Mouse (Mus musculus) lung, postnatal 0 days (tissue): ENCODE measurements around the gene 2900026A02Rik. TPM values are rescaled to one million over a fixed set of nuclear protein-coding genes. Genes with fewer than 3 reads are reported as not detected.

Source experiments
- ATAC-seq: fragments of 200-750 bp; cut with Nextera tagmentation; 2 replicates; pipeline ENCODE4 v1.8.0; 2017; ENCODE audit warnings: moderate library complexity
- DNase-seq: peaks from one replicate; pipeline ENCODE4 v3.0.0-alpha.2; 2016; ENCODE audit warnings: low spot score
- H3K27ac ChIP-seq: fragments of 300-500 bp; sonication (generic); 2 replicates; pipeline ENCODE4 v1.5.1; 2014; ENCODE audit warnings: antibody characterized with exemption, mild to moderate bottlenecking, low read length, mixed read lengths
- H3K27me3 ChIP-seq: fragments of 300-500 bp; sonication (generic); replicated peaks from 2 replicates; pipeline ENCODE4 v1.6.1; 2014; ENCODE audit warnings: low read length, mixed read lengths; ENCODE audit not compliant: insufficient read depth
- H3K36me3 ChIP-seq: fragments of 300-500 bp; sonication (generic); 2 replicates; pipeline ENCODE4 v1.6.1; 2014; ENCODE audit warnings: low read length, mixed read lengths; ENCODE audit not compliant: insufficient read depth
- H3K4me1 ChIP-seq: fragments of 300-500 bp; sonication (generic); 2 replicates; pipeline ENCODE4 v1.6.1; 2014; ENCODE audit warnings: antibody characterized with exemption, low read depth, low read length, mixed read lengths; ENCODE audit not compliant: insufficient read depth
- H3K4me2 ChIP-seq: fragments of 300-500 bp; sonication (generic); replicated peaks from 2 replicates; pipeline ENCODE4 v1.6.1; 2014; ENCODE audit warnings: low read depth, mild to moderate bottlenecking, low read length, moderate library complexity, mixed read lengths
- H3K4me3 ChIP-seq: fragments of 300-500 bp; sonication (generic); 2 replicates; pipeline ENCODE4 v1.5.1; 2014; ENCODE audit warnings: low read depth, low read length
- H3K9ac ChIP-seq: fragments of 300-500 bp; sonication (generic); replicated peaks from 2 replicates; pipeline ENCODE4 v1.6.1; 2014; ENCODE audit warnings: low read depth, mild to moderate bottlenecking
- H3K9me3 ChIP-seq: fragments of 300-500 bp; sonication (generic); 2 replicates; pipeline ENCODE4 v1.6.1; 2016; ENCODE audit warnings: low read length, mixed read lengths
- CTCF ChIP-seq: IDR thresholded peaks from 2 replicates; pipeline ENCODE4 v1.5.1; 2016; ENCODE audit warnings: antibody characterized with exemption, mild to moderate bottlenecking
- EP300 ChIP-seq: IDR thresholded peaks from 2 replicates; pipeline ENCODE4 v1.6.1; 2016; ENCODE audit warnings: antibody characterized with exemption, mild to moderate bottlenecking, control low read depth
- WGBS: fragments of 180-500 bp; shearing (Covaris S2); extraction: QIAGEN DNeasy Blood & Tissue Kit; methylation state at CpG from one replicate; pipeline ENCODE4 v1.1.7; 2014; 5-methylcytosine and 5-hydroxymethylcytosine counted together
- polyA plus RNA-seq: library from polyadenylated mRNA; unstranded; fragments of >200 nt; fragmentation: Nextera tagmentation; extraction: Ambion mirVana; gene quantifications from 2 replicates; pipeline ENCODE4 v1.2.1, GENCODE M21; 2015

Gene 2900026A02Rik
- polyA plus RNA-seq, 1 experiment from 2014 or later: 6.3 TPM

- 38% methylated on average over 4 of the region's 4 CpGs for WGBS
- Histone ChIP-seq H3K9me3 (no peaks in the 10 kb centered on the region), H3K4me2 (no peak overlapping the region), H3K4me3 (no peak overlapping the region), H3K27ac (no peak overlapping the region), H3K27me3 (no peaks in the 10 kb centered on the region), H3K4me1 (peaks cover 4% of the 10 kb centered on the region), H3K9ac (no peak overlapping the region), H3K36me3 (no peaks in the 10 kb centered on the region; the same call in 1 of the 2 replicates)
- DNase-seq: no peak
- ATAC-seq: no peak
- TF ChIP-seq EP300 (no peak), CTCF (no peak)
Observed at GRCm38 (mm10) chr5:113128426-113128825, 92.6 kb downstream of the 2900026A02Rik start.

- Histone ChIP-seq H3K4me1 (peaks cover 8% of the 10 kb centered on the region; the same call in 1 of the 2 replicates), H3K4me2 (no peak overlapping the region), H3K27me3 (no peaks in the 10 kb centered on the region), H3K4me3 (no peak overlapping the region), H3K9ac (no peak overlapping the region), H3K36me3 (no peaks in the 10 kb centered on the region; the same call in 1 of the 2 replicates), H3K9me3 (no peaks in the 10 kb centered on the region), H3K27ac (no peak overlapping the region)
- DNase-seq (no peak), ATAC-seq (no peak)
- no peak for TF ChIP-seq EP300
- TF ChIP-seq CTCF: no peak
- WGBS: 90% methylated on average over 12 of the region's 12 CpGs
Observed at GRCm38 (mm10) chr5:113126476-113126875, 94.6 kb downstream of the 2900026A02Rik start.

- ATAC-seq (no peak), DNase-seq (no peak)
- Histone ChIP-seq H3K36me3 (no peaks in the 10 kb centered on the region), H3K27ac (peak overlapping the region; percentile 40; the same call in 1 of the 2 replicates), H3K4me3 (no peak overlapping the region), H3K9ac (no peak overlapping the region), H3K4me2 (no peak overlapping the region), H3K27me3 (no peaks in the 10 kb centered on the region), H3K4me1 (peaks cover 8% of the 10 kb centered on the region; the same call in 1 of the 2 replicates), H3K9me3 (no peaks in the 10 kb centered on the region)
- whole genome bisulfite sequencing: 54% methylated on average over 10 of the region's 10 CpGs
- TF ChIP-seq EP300: no peak
- no peak for TF ChIP-seq CTCF
Observed at GRCm38 (mm10) chr5:113123693-113124092, 97.3 kb downstream of the 2900026A02Rik start.

GRCm38 (mm10) chr5:113122326-113123054 lies 98.5 kb downstream of the 2900026A02Rik start:
- TF ChIP-seq CTCF (no peak), EP300 (no peak)
- no peak overlapping the region for H3K9ac ChIP-seq
- H3K27ac ChIP-seq: peak overlapping the region; percentile 81
- ATAC-seq: peak; percentile 65
- no peaks in the 10 kb centered on the region for H3K27me3 ChIP-seq
- no peaks in the 10 kb centered on the region for H3K9me3 ChIP-seq
- no peaks in the 10 kb centered on the region for H3K36me3 ChIP-seq
- DNase-seq: peak; percentile 60
- 37% methylated on average over 12 of the region's 12 CpGs for WGBS
- H3K4me3 ChIP-seq: no peak overlapping the region
- peaks cover 8% of the 10 kb centered on the region; the same call in 1 of the 2 replicates for H3K4me1 ChIP-seq
- no peak overlapping the region for H3K4me2 ChIP-seq

GRCm38 (mm10) chr5:113121591-113121875 lies 99.5 kb downstream of the 2900026A02Rik start:
- Histone ChIP-seq H3K27ac (peak overlapping the region; percentile 81), H3K36me3 (no peaks in the 10 kb centered on the region), H3K9ac (no peak overlapping the region; the same call in 1 of the 2 replicates), H3K4me1 (peaks cover 8% of the 10 kb centered on the region; the same call in 1 of the 2 replicates), H3K4me2 (peak overlapping the region; percentile 25; the same call in 1 of the 2 replicates), H3K9me3 (no peaks in the 10 kb centered on the region), H3K4me3 (no peak overlapping the region), H3K27me3 (no peaks in the 10 kb centered on the region)
- whole genome bisulfite sequencing: 46% methylated on average over 6 of the region's 6 CpGs
- peak; percentile 64 for DNase-seq
- peak; percentile 73 for ATAC-seq
- TF ChIP-seq EP300: no peak
- TF ChIP-seq CTCF: no peak

GRCm38 (mm10) chr5:113120741-113121590 lies 100.1 kb downstream of the 2900026A02Rik start:
- Histone ChIP-seq H3K4me3 (no peak overlapping the region), H3K36me3 (no peaks in the 10 kb centered on the region), H3K9ac (no peak overlapping the region; the same call in 1 of the 2 replicates), H3K4me1 (peaks cover 8% of the 10 kb centered on the region; the same call in 1 of the 2 replicates), H3K9me3 (no peaks in the 10 kb centered on the region), H3K4me2 (0 out of 2 replicates have a peak overlapping the region, but pooled peaks have one; percentile 25), H3K27ac (peak overlapping the region; percentile 68), H3K27me3 (no peaks in the 10 kb centered on the region)
- peak; percentile 42 for ATAC-seq
- TF ChIP-seq EP300: no peak
- TF ChIP-seq CTCF: no peak
- 24% methylated on average over 15 of the region's 15 CpGs for WGBS
- DNase-seq: no peak
